Comparison of ENCODE assay signal across 28 mouse cellular contexts in the genomic region with DNA sequence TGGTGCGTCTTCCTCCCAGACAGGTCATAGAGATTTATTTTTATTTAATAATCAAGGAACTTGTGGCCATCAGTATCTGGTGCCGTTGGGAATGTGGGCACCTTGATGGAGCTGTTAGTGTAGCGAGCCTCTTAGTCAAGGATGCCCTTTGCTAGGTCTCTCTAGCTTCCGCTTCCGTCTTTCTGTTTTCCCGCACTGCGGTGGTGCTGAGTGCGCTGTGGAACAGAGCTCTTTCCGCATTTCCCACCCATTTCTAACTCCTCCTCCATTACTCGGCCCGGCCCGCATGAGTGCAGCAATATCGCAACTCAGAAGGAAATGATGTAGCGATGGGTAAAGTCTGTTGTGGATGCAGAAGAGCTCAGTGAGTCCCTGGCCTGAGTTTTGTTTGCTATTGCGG. TPM values are rescaled to one million over a fixed set of nuclear protein-coding genes. Genes with fewer than 3 reads are reported as not detected.
A peak's percentile ranks its signal among the peaks of the same experiment; 100 is the strongest.
DNase-seq lines count a peak whose midpoint lies in the region; ATAC-seq and TF ChIP-seq lines count a peak whose summit lies in the region.
"Had no signal": no experiment of that assay in that cellular context is flagged by ENCODE, and none has a peak within 500 bp of the region (broad histone marks: within the 10 kb centered on the region; RNA-seq: fewer than 3 reads in every experiment).

No protein-coding gene starts in this region.

- peak overlapping the region; percentile 50 for H3K4me3 ChIP-seq in testis, adult 2 months (ENCODE audit: control insufficient read depth, low read depth, low read length)
- no peak overlapping the region for H3K4me3 ChIP-seq in liver, embryonic 11.5 days (ENCODE audit: low read depth, low read length)
- H3K4me3 ChIP-seq: embryonic facial prominence, embryonic 10.5 days; embryonic facial prominence, embryonic 13.5 days; erythroblast, embryonic 14.5 days; forebrain, embryonic 12.5 days; forebrain, embryonic 15.5 days; heart, adult 2 months; heart, embryonic 12.5 days; heart, embryonic 15.5 days had no signal

- no peak for TF ChIP-seq CTCF in testis, adult 2 months (IDR thresholded peaks at IDR 0.05; ENCODE audit: control insufficient read depth, insufficient read depth, insufficient replicate concordance, low read depth, low read length)

- no peak for DNase-seq in testis, postnatal 14 days (ENCODE audit: low spot score)
- DNase-seq in ES-CJ7 (ENCODE audit: low read depth, low spot score) (peak; percentile 38), ZHBTc4 (ENCODE audit: low read depth, low spot score) (peak; percentile 54)
- no peak for DNase-seq in gastrocnemius, postnatal 36 days
- DNase-seq in liver, embryonic 11.5 days (ENCODE audit: low spot score): no peak
- DNase-seq: adrenal gland, adult 2 months; adrenal gland, postnatal 14 days; cerebellum, adult 11 months; cerebellum, adult 8-10 months; cerebellum, postnatal 10 days; cerebellum, postnatal 36 days; embryo, embryonic 11 days; gastrocnemius, postnatal 10 days; heart, adult 2 months; heart, postnatal 14 days; heart, postnatal 4 days; kidney, adult 8-10 months had no signal

- no peaks in the 10 kb centered on the region for H3K27me3 ChIP-seq in testis, adult 2 months (ENCODE audit: control insufficient read depth, insufficient read depth, low read length)
- H3K27me3 ChIP-seq in liver, embryonic 11.5 days (replicated peaks; ENCODE audit: control insufficient read depth, insufficient read depth, low read length): no peaks in the 10 kb centered on the region
- H3K27me3 ChIP-seq: embryonic facial prominence, embryonic 13.5 days; forebrain, embryonic 12.5 days; forebrain, embryonic 15.5 days; heart, embryonic 12.5 days; heart, embryonic 15.5 days had no signal

- H3K4me1 ChIP-seq in testis, adult 2 months (ENCODE audit: control insufficient read depth, insufficient read depth, low read length): no peaks in the 10 kb centered on the region; the same call in 1 of the 2 replicates
- no peaks in the 10 kb centered on the region; the same call in 1 of the 2 replicates for H3K4me1 ChIP-seq in liver, embryonic 11.5 days (replicated peaks; ENCODE audit: control insufficient read depth, insufficient read depth, low read length)
- H3K4me1 ChIP-seq: embryonic facial prominence, embryonic 10.5 days; embryonic facial prominence, embryonic 13.5 days; forebrain, embryonic 12.5 days; forebrain, embryonic 15.5 days; heart, embryonic 12.5 days; heart, embryonic 15.5 days had no signal

- intact Hi-C loops in gastrocnemius, postnatal 36 days (cut with DNase I): no loop called here

- no peak overlapping the region; the same call in 1 of the 2 replicates for H3K27ac ChIP-seq in testis, adult 2 months (ENCODE audit: control insufficient read depth, insufficient read depth, low read depth, low read length)
- no peak overlapping the region for H3K27ac ChIP-seq in liver, embryonic 11.5 days (ENCODE audit: low read depth, low read length)
- H3K27ac ChIP-seq: embryonic facial prominence, embryonic 10.5 days; embryonic facial prominence, embryonic 13.5 days; forebrain, embryonic 12.5 days; forebrain, embryonic 15.5 days; heart, adult 2 months; heart, embryonic 15.5 days; hindbrain, embryonic 14.5 days had no signal

- 93% methylated on average over 15 of the region's 15 CpGs for WGBS in liver, embryonic 11.5 days

- no peak for ATAC-seq in liver, embryonic 11.5 days (replicated peaks; ENCODE audit: low FRiP score)
- ATAC-seq: CD4-positive, CD25-positive, alpha-beta regulatory T cell, adult 4 months; forebrain, embryonic 15.5 days; intestine, postnatal 0 days had no signal

- TF ChIP-seq POLR2A in testis, adult 2 months (IDR thresholded peaks at IDR 0.05; ENCODE audit: control insufficient read depth, low read depth, low read length): no peak

- no peaks in the 10 kb centered on the region for H3K9me3 ChIP-seq in liver, embryonic 11.5 days (ENCODE audit: control insufficient read depth, low read length)
- H3K9me3 ChIP-seq: embryonic facial prominence, embryonic 13.5 days; forebrain, embryonic 12.5 days; forebrain, embryonic 15.5 days; heart, embryonic 15.5 days had no signal

- H3K36me3 ChIP-seq in testis, adult 2 months (ENCODE audit: control insufficient read depth, insufficient read depth, low read length): no peaks in the 10 kb centered on the region
- H3K36me3 ChIP-seq in liver, embryonic 11.5 days (ENCODE audit: control insufficient read depth, insufficient read depth, low read length): 0 out of 2 replicates have a peak, but pooled peaks cover 2% of the 10 kb centered on the region
- H3K36me3 ChIP-seq: forebrain, embryonic 12.5 days; forebrain, embryonic 15.5 days; heart, embryonic 15.5 days had no signal

- no peak overlapping the region for H3K9ac ChIP-seq in liver, embryonic 11.5 days (ENCODE audit: low read depth, low read length)
- H3K9ac ChIP-seq: embryonic facial prominence, embryonic 13.5 days; forebrain, embryonic 12.5 days; forebrain, embryonic 15.5 days; heart, embryonic 12.5 days; heart, embryonic 15.5 days; hindbrain, embryonic 14.5 days had no signal

- no peak overlapping the region for H3K4me2 ChIP-seq in liver, embryonic 11.5 days
- H3K4me2 ChIP-seq: embryonic facial prominence, embryonic 13.5 days; forebrain, embryonic 12.5 days; forebrain, embryonic 15.5 days; heart, embryonic 12.5 days; heart, embryonic 15.5 days; hindbrain, embryonic 14.5 days had no signal

RNA-seq across cellular contexts. Expression of a gene that starts 31.8 kb away (rescaled TPM):
- polyA plus RNA-seq in testis, adult 2 months (2012; rRNA removed): 2.5 and 3.3 TPM in 2 replicates
- total RNA-seq in gastrocnemius, postnatal 36 days (2021): 1 to 10 TPM; 7.0 to 8.7 TPM
- 23.3 and 26.4 TPM in 2 replicates for polyA plus RNA-seq in liver, embryonic 11.5 days (2014; fragmentation: Nextera tagmentation; extraction: Ambion mirVana)

RNA-seq across cellular contexts. Expression of a gene that starts 40.5 kb away (rescaled TPM):
- polyA plus RNA-seq in testis, adult 2 months (2012; rRNA removed): 158 and 227 TPM in 2 replicates
- total RNA-seq in gastrocnemius, postnatal 36 days (2021): 10 to 100 TPM; 33.7 to 37.2 TPM
- polyA plus RNA-seq in liver, embryonic 11.5 days (2014; fragmentation: Nextera tagmentation; extraction: Ambion mirVana): 31.2 and 36.9 TPM in 2 replicates
- polyA plus RNA-seq: CD4-positive, CD25-positive, alpha-beta regulatory T cell, adult 4 months had no signal

Comparison
In these comparisons a context has a peak if more than half of its experiments do, and no peak if none do; other contexts are left out.
1. DNase-seq: peak in ES-CJ7 (single experiment) and ZHBTc4 (single experiment); none in testis, postnatal 14 days (single experiment), gastrocnemius, postnatal 36 days (0 of 2) and liver, embryonic 11.5 days (single experiment).